Mouse (Mus musculus): ENCODE measurements around the gene Sec24d. TPM values are rescaled to one million over a fixed set of nuclear protein-coding genes. Genes with fewer than 3 reads are reported as not detected.

The Sec24d gene
- polyA plus RNA-seq (2015; fragmentation: Nextera tagmentation; extraction: Ambion mirVana) = 16.0 and 19.3 TPM in 2 replicates

- no peaks in the 10 kb centered on the region for H3K27me3 ChIP-seq
- no peaks in the 10 kb centered on the region for H3K9me3 ChIP-seq
- peak within 1 kb of the TSS; percentile 55 for H3K9ac ChIP-seq (replicated peaks)
- peaks cover 12% of the 10 kb centered on the region for H3K4me1 ChIP-seq
- H3K4me3 ChIP-seq = peak within 1 kb of the TSS; percentile 74
- 3% methylated on average over 65 of the region's 68 CpGs for WGBS
- peak within 1 kb of the TSS; percentile 44; the same call in 1 of the 2 replicates for H3K27ac ChIP-seq (replicated peaks)
- H3K36me3 ChIP-seq = no peaks in the 10 kb centered on the region
- peak within 1 kb of the TSS; percentile 89 for H3K4me2 ChIP-seq (replicated peaks)
- ATAC-seq (replicated peaks) = peak; percentile 94
These were observed at the start of gene Sec24d for GRCm38 (mm10) chr3:123266753-123267651. Sec24d (plus strand) TSS chr3:123267455.

- no peak overlapping the region for H3K9ac ChIP-seq (replicated peaks)
- H3K27ac ChIP-seq (replicated peaks) = no peak overlapping the region
- WGBS = 64% methylated on average over 6 of the region's 6 CpGs
- no peak overlapping the region for H3K4me2 ChIP-seq (replicated peaks)
- no peaks in the 10 kb centered on the region for H3K4me1 ChIP-seq
- no peaks in the 10 kb centered on the region for H3K36me3 ChIP-seq
- H3K4me3 ChIP-seq = no peak overlapping the region
- no peak for ATAC-seq (replicated peaks)
- H3K9me3 ChIP-seq = no peaks in the 10 kb centered on the region
- H3K27me3 ChIP-seq = no peaks in the 10 kb centered on the region
These were observed 48.6 kb upstream of the Sec24d start for GRCm38 (mm10) chr3:123218646-123219045.

- ATAC-seq (replicated peaks) = no peak
- no peaks in the 10 kb centered on the region for H3K9me3 ChIP-seq
- H3K4me1 ChIP-seq = no peaks in the 10 kb centered on the region
- no peak overlapping the region for H3K4me3 ChIP-seq
- no peaks in the 10 kb centered on the region for H3K27me3 ChIP-seq
- 95% methylated on average over 3 of the region's 3 CpGs for WGBS
- no peak overlapping the region for H3K27ac ChIP-seq (replicated peaks)
- no peaks in the 10 kb centered on the region for H3K36me3 ChIP-seq
- H3K4me2 ChIP-seq (replicated peaks) = no peak overlapping the region
- H3K9ac ChIP-seq (replicated peaks) = no peak overlapping the region
These were observed 40.0 kb upstream of the Sec24d start for GRCm38 (mm10) chr3:123227276-123227675.

GRCm38 (mm10) chr3:123231639-123232038 lies 35.6 kb upstream of the Sec24d start:
- ATAC-seq (replicated peaks) = no peak
- no peaks in the 10 kb centered on the region for H3K27me3 ChIP-seq
- no peak overlapping the region for H3K4me2 ChIP-seq (replicated peaks)
- H3K4me1 ChIP-seq = peaks cover 14% of the 10 kb centered on the region
- 88% methylated on average over 2 of the region's 2 CpGs for WGBS
- H3K4me3 ChIP-seq = no peak overlapping the region
- H3K9ac ChIP-seq (replicated peaks) = no peak overlapping the region
- no peaks in the 10 kb centered on the region for H3K9me3 ChIP-seq
- no peak overlapping the region for H3K27ac ChIP-seq (replicated peaks)
- H3K36me3 ChIP-seq = no peaks in the 10 kb centered on the region

GRCm38 (mm10) chr3:123234191-123234836 lies 32.9 kb upstream of the Sec24d start:
- peaks cover 19% of the 10 kb centered on the region for H3K4me1 ChIP-seq
- WGBS = 49% methylated on average over 16 of the region's 16 CpGs
- no peaks in the 10 kb centered on the region for H3K9me3 ChIP-seq
- no peak overlapping the region for H3K4me3 ChIP-seq
- no peaks in the 10 kb centered on the region for H3K27me3 ChIP-seq
- H3K4me2 ChIP-seq (replicated peaks) = no peak overlapping the region
- no peak overlapping the region for H3K27ac ChIP-seq (replicated peaks)
- H3K9ac ChIP-seq (replicated peaks) = no peak overlapping the region
- no peaks in the 10 kb centered on the region for H3K36me3 ChIP-seq
- 0 out of 2 replicates have a peak, but pooled peaks have one; percentile 24 for ATAC-seq (replicated peaks)

- 17% methylated on average over 7 of the region's 7 CpGs for WGBS
- H3K9me3 ChIP-seq = no peaks in the 10 kb centered on the region
- H3K27ac ChIP-seq (replicated peaks) = no peak overlapping the region
These were observed 31.8 kb upstream of the Sec24d start for GRCm38 (mm10) chr3:123235495-123235894.

GRCm38 (mm10) chr3:123235921-123236320 lies 31.3 kb upstream of the Sec24d start, which contains the start of gene Synpo2:
Synpo2 (minus strand) TSS chr3:123236149.
- Histone ChIP-seq H3K4me3 (peak within 1 kb of the TSS; percentile 47), H3K9ac (replicated peaks) (peak within 1 kb of the TSS; percentile 49), H3K27ac (replicated peaks) (no peak within 1 kb of the TSS), H3K4me1 (peaks cover 19% of the 10 kb centered on the region), H3K4me2 (replicated peaks) (peak within 1 kb of the TSS; percentile 91), H3K27me3 (no peaks in the 10 kb centered on the region), H3K9me3 (no peaks in the 10 kb centered on the region), H3K36me3 (no peaks in the 10 kb centered on the region)
- ATAC-seq (replicated peaks) = peak; percentile 89
- 2% methylated on average over 20 of the region's 20 CpGs for WGBS

More at GRCm38 (mm10) chr3:123235495-123235894, 31.8 kb upstream of the Sec24d start:
- Histone ChIP-seq H3K4me3 (peak overlapping the region; percentile 47), H3K9ac (replicated peaks) (peak overlapping the region; percentile 49; the same call in 1 of the 2 replicates), H3K27me3 (no peaks in the 10 kb centered on the region), H3K36me3 (no peaks in the 10 kb centered on the region), H3K4me2 (replicated peaks) (peak overlapping the region; percentile 91), H3K4me1 (peaks cover 19% of the 10 kb centered on the region)
- ATAC-seq (replicated peaks) = no peak

- no peak for ATAC-seq (replicated peaks)
- WGBS = 25% methylated on average over 7 of the region's 7 CpGs
- H3K9me3 ChIP-seq = no peaks in the 10 kb centered on the region
- H3K4me3 ChIP-seq = no peak overlapping the region
- H3K9ac ChIP-seq (replicated peaks) = no peak overlapping the region
- H3K27me3 ChIP-seq = no peaks in the 10 kb centered on the region
- H3K4me2 ChIP-seq (replicated peaks) = no peak overlapping the region
- H3K27ac ChIP-seq (replicated peaks) = no peak overlapping the region
- no peaks in the 10 kb centered on the region for H3K36me3 ChIP-seq
- peaks cover 19% of the 10 kb centered on the region for H3K4me1 ChIP-seq
These were observed 30.2 kb upstream of the Sec24d start for GRCm38 (mm10) chr3:123237039-123237438.

GRCm38 (mm10) chr3:123237446-123237845 lies 29.8 kb upstream of the Sec24d start:
- Histone ChIP-seq H3K27ac (replicated peaks) (no peak overlapping the region), H3K27me3 (no peaks in the 10 kb centered on the region), H3K4me1 (peaks cover 19% of the 10 kb centered on the region), H3K4me2 (replicated peaks) (no peak overlapping the region), H3K4me3 (no peak overlapping the region), H3K36me3 (no peaks in the 10 kb centered on the region), H3K9ac (replicated peaks) (no peak overlapping the region), H3K9me3 (no peaks in the 10 kb centered on the region)
- ATAC-seq (replicated peaks) = no peak

- no peak overlapping the region for H3K27ac ChIP-seq (replicated peaks)
These were observed 22.9 kb upstream of the Sec24d start for GRCm38 (mm10) chr3:123244376-123244775.

GRCm38 (mm10) chr3:123245646-123246045 lies 21.6 kb upstream of the Sec24d start:
- ATAC-seq (replicated peaks) = no peak
- H3K4me1 ChIP-seq = no peaks in the 10 kb centered on the region
- no peak overlapping the region for H3K4me2 ChIP-seq (replicated peaks)
- H3K4me3 ChIP-seq = no peak overlapping the region
- WGBS = 61% methylated on average over 4 of the region's 4 CpGs
- no peaks in the 10 kb centered on the region for H3K36me3 ChIP-seq
- no peaks in the 10 kb centered on the region for H3K27me3 ChIP-seq
- H3K9me3 ChIP-seq = no peaks in the 10 kb centered on the region
- no peak overlapping the region for H3K27ac ChIP-seq (replicated peaks)
- no peak overlapping the region for H3K9ac ChIP-seq (replicated peaks)

More at GRCm38 (mm10) chr3:123244376-123244775, 22.9 kb upstream of the Sec24d start:
- no peaks in the 10 kb centered on the region for H3K27me3 ChIP-seq
- H3K4me2 ChIP-seq (replicated peaks) = no peak overlapping the region
- H3K9me3 ChIP-seq = no peaks in the 10 kb centered on the region
- H3K4me3 ChIP-seq = no peak overlapping the region
- no peaks in the 10 kb centered on the region for H3K4me1 ChIP-seq
- no peak overlapping the region for H3K9ac ChIP-seq (replicated peaks)
- no peaks in the 10 kb centered on the region for H3K36me3 ChIP-seq
- 79% methylated on average over 5 of the region's 5 CpGs for WGBS
- ATAC-seq (replicated peaks) = no peak

Measured in forebrain, embryonic 15.5 days (tissue).